In the genomic region with DNA sequence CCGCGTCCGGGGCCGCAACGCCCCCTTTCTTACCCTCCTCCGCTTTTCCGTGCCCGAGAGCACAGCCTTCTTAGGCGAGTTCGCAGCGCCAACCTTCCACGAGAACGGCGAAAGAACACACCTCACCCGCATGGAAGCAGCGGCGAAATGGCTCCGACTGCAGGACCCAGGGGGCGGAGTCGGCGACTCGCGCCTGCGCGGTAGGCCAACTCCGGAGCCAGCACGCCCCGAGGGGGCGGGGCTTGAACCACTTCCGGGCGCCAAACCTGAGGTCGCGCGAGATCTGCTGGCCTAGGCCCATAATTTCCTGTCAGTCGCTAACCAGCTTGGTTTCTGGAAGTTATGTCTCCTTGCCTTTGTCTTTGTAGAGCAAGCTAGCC, we compare ENCODE assay signal across 8 mouse cellular contexts. TPM values are rescaled to one million over a fixed set of nuclear protein-coding genes. Genes with fewer than 3 reads are reported as not detected.
DNase-seq lines count a peak whose midpoint lies in the region; ATAC-seq lines count a peak whose summit lies in the region.

A gene (minus strand): TSS at position 161 of the 380 bp plus-strand sequence.

- H3K4me2 ChIP-seq in forebrain, embryonic 14.5 days (ENCODE audit: low read length) = peak within 1 kb of the TSS; percentile 88
- peak within 1 kb of the TSS; percentile 88 for H3K4me2 ChIP-seq in neural tube, embryonic 15.5 days

- H3K4me1 ChIP-seq in forebrain, embryonic 14.5 days (ENCODE audit: control insufficient read depth, insufficient read depth, low read length) = peaks cover 24% of the 10 kb centered on the region
- H3K4me1 ChIP-seq in neural tube, embryonic 15.5 days = peaks cover 32% of the 10 kb centered on the region

- peak within 1 kb of the TSS; percentile 93 for H3K27ac ChIP-seq in forebrain, embryonic 14.5 days (ENCODE audit: low read depth, low read length)
- peak within 1 kb of the TSS; percentile 92 for H3K27ac ChIP-seq in neural tube, embryonic 15.5 days (replicated peaks)

- H3K4me3 ChIP-seq in forebrain, embryonic 14.5 days (ENCODE audit: low read depth, low read length) = peak within 1 kb of the TSS; percentile 100
- H3K4me3 ChIP-seq in neural tube, embryonic 15.5 days (replicated peaks) = peak within 1 kb of the TSS; percentile 100

- H3K9me3 ChIP-seq in forebrain, embryonic 14.5 days (replicated peaks; ENCODE audit: control insufficient read depth, low read length) = no peaks in the 10 kb centered on the region
- H3K9me3 ChIP-seq in neural tube, embryonic 15.5 days (replicated peaks) = no peaks in the 10 kb centered on the region

- intact Hi-C loops in heart, postnatal 14 days (cut with DNase I) = loop anchor here (5.0 kb wide), 1 partner anchor 260 kb away; a partner anchor contains a TSS

- peaks cover 2% of the 10 kb centered on the region for H3K36me3 ChIP-seq in forebrain, embryonic 14.5 days (ENCODE audit: control insufficient read depth, insufficient read depth, low read length)
- no peaks in the 10 kb centered on the region for H3K36me3 ChIP-seq in neural tube, embryonic 15.5 days

- ATAC-seq in forebrain, embryonic 14.5 days = peak; percentile 94
- ATAC-seq in neural tube, embryonic 15.5 days (ENCODE audit: low FRiP score) = peak; percentile 94

- no peaks in the 10 kb centered on the region for H3K27me3 ChIP-seq in forebrain, embryonic 14.5 days (replicated peaks; ENCODE audit: control insufficient read depth, insufficient read depth, low read length)
- H3K27me3 ChIP-seq in neural tube, embryonic 15.5 days (replicated peaks) = no peaks in the 10 kb centered on the region

- peak within 1 kb of the TSS; percentile 99 for H3K9ac ChIP-seq in forebrain, embryonic 14.5 days (ENCODE audit: low read length)
- H3K9ac ChIP-seq in neural tube, embryonic 15.5 days (replicated peaks) = peak within 1 kb of the TSS; percentile 96

- under 1% methylated on average over 33 of the region's 35 CpGs for WGBS in forebrain, embryonic 14.5 days
- WGBS in neural tube, embryonic 15.5 days = under 1% methylated on average over 35 of the region's 35 CpGs

- peak; percentile 97 for DNase-seq in ES-CJ7 (ENCODE audit: low read depth, low spot score)
- peak; percentile 99 for DNase-seq in cerebellum, adult 11 months
- peak; percentile 98 for DNase-seq in forebrain, embryonic 14.5 days (ENCODE audit: low spot score)
- peak; percentile 100 for DNase-seq in heart, postnatal 14 days
- peak; percentile 98 for DNase-seq in layer of hippocampus, adult 11-12 months (ENCODE audit: low spot score)
- DNase-seq in lung, adult 18-20 months = peak; percentile 96 to 98
- DNase-seq in testis, postnatal 14 days (ENCODE audit: low spot score) = peak; percentile 98

RNA-seq across cellular contexts. Expression of the gene that starts here (rescaled TPM):
- polyA plus RNA-seq in forebrain, embryonic 14.5 days (2014; fragmentation: Nextera tagmentation; extraction: Ambion mirVana) = 32.9 and 42.0 TPM in 2 replicates
- total RNA-seq in heart, postnatal 14 days (2021) = 10 to 100 TPM; 58.3 to 64.8 TPM
- polyA plus RNA-seq in neural tube, embryonic 15.5 days (2015; fragmentation: Nextera tagmentation; extraction: Ambion mirVana) = 27.0 and 27.5 TPM in 2 replicates

Comparison
In these comparisons a context has a peak if more than half of its experiments do, and no peak if none do; other contexts are left out.
1. Peak in every context shown above with its lines: DNase-seq, ATAC-seq, H3K4me3 ChIP-seq and H3K27ac ChIP-seq.